Mouse (Mus musculus): ENCODE measurements around the gene Dscam. TPM values are rescaled to one million over a fixed set of nuclear protein-coding genes. Genes with fewer than 3 reads are reported as not detected.

The Dscam gene
- total RNA-seq, 2 experiments from 2014 or later = not detected

GRCm38 (mm10) chr16:96624570-96625411, 545.8 kb downstream of the Dscam start:
- no peak for ATAC-seq (replicated peaks; ENCODE audit: low FRiP score, poor library complexity, severe bottlenecking)

GRCm38 (mm10) chr16:96620861-96621260, 549.7 kb downstream of the Dscam start:
- no peak for ATAC-seq (replicated peaks; ENCODE audit: low FRiP score, poor library complexity, severe bottlenecking)

- no peak for ATAC-seq (replicated peaks; ENCODE audit: low FRiP score, poor library complexity, severe bottlenecking)
These were observed 550.1 kb downstream of the Dscam start for GRCm38 (mm10) chr16:96620402-96620801.

- ATAC-seq (replicated peaks; ENCODE audit: low FRiP score, poor library complexity, severe bottlenecking) = no peak
These were observed 552.8 kb downstream of the Dscam start for GRCm38 (mm10) chr16:96617772-96618171.

GRCm38 (mm10) chr16:96613275-96613674, 557.3 kb downstream of the Dscam start:
- no peak for ATAC-seq (replicated peaks; ENCODE audit: low FRiP score, poor library complexity, severe bottlenecking)

- no peak for ATAC-seq (replicated peaks; ENCODE audit: low FRiP score, poor library complexity, severe bottlenecking)
These were observed 559.7 kb downstream of the Dscam start for GRCm38 (mm10) chr16:96610806-96611205.

GRCm38 (mm10) chr16:96602206-96602605, 568.3 kb downstream of the Dscam start:
- ATAC-seq (replicated peaks; ENCODE audit: low FRiP score, poor library complexity, severe bottlenecking) = no peak

- ATAC-seq (replicated peaks; ENCODE audit: low FRiP score, poor library complexity, severe bottlenecking) = no peak
These were observed 569.8 kb downstream of the Dscam start for GRCm38 (mm10) chr16:96600791-96601190.

- ATAC-seq (replicated peaks; ENCODE audit: low FRiP score, poor library complexity, severe bottlenecking) = no peak
These were observed 571.0 kb downstream of the Dscam start for GRCm38 (mm10) chr16:96599401-96600060.

- ATAC-seq (replicated peaks; ENCODE audit: low FRiP score, poor library complexity, severe bottlenecking) = no peak
These were observed 594.7 kb downstream of the Dscam start for GRCm38 (mm10) chr16:96575841-96576240.

GRCm38 (mm10) chr16:96567428-96567827, 603.1 kb downstream of the Dscam start:
- no peak for ATAC-seq (replicated peaks; ENCODE audit: low FRiP score, poor library complexity, severe bottlenecking)

GRCm38 (mm10) chr16:96563350-96564257, 606.9 kb downstream of the Dscam start:
- no peak for ATAC-seq (replicated peaks; ENCODE audit: low FRiP score, poor library complexity, severe bottlenecking)

- ATAC-seq (replicated peaks; ENCODE audit: low FRiP score, poor library complexity, severe bottlenecking) = no peak
These were observed 610.8 kb downstream of the Dscam start for GRCm38 (mm10) chr16:96559796-96560195.

- no peak for ATAC-seq (replicated peaks; ENCODE audit: low FRiP score, poor library complexity, severe bottlenecking)
These were observed 612.2 kb downstream of the Dscam start for GRCm38 (mm10) chr16:96558341-96558740.

GRCm38 (mm10) chr16:96556621-96557020, 613.9 kb downstream of the Dscam start:
- ATAC-seq (replicated peaks; ENCODE audit: low FRiP score, poor library complexity, severe bottlenecking) = no peak

GRCm38 (mm10) chr16:96555412-96555811, 615.1 kb downstream of the Dscam start:
- no peak for ATAC-seq (replicated peaks; ENCODE audit: low FRiP score, poor library complexity, severe bottlenecking)

GRCm38 (mm10) chr16:96552680-96553079, 617.9 kb downstream of the Dscam start:
- no peak for ATAC-seq (replicated peaks; ENCODE audit: low FRiP score, poor library complexity, severe bottlenecking)

- no peak for ATAC-seq (replicated peaks; ENCODE audit: low FRiP score, poor library complexity, severe bottlenecking)
These were observed 629.5 kb downstream of the Dscam start for GRCm38 (mm10) chr16:96541056-96541455.

Data from erythroid progenitor cell, adult 5-6 weeks (primary cell).